Mouse (Mus musculus): Measurements from ENCODE around the gene Bcap29. TPM values are rescaled to one million over a fixed set of nuclear protein-coding genes. Genes with fewer than 3 reads are reported as not detected.

Gene Bcap29
- polyA plus RNA-seq (2017; shearing (Covaris generic)) = 10 to 100 TPM; 73.0 to 73.3 TPM

DNA sequence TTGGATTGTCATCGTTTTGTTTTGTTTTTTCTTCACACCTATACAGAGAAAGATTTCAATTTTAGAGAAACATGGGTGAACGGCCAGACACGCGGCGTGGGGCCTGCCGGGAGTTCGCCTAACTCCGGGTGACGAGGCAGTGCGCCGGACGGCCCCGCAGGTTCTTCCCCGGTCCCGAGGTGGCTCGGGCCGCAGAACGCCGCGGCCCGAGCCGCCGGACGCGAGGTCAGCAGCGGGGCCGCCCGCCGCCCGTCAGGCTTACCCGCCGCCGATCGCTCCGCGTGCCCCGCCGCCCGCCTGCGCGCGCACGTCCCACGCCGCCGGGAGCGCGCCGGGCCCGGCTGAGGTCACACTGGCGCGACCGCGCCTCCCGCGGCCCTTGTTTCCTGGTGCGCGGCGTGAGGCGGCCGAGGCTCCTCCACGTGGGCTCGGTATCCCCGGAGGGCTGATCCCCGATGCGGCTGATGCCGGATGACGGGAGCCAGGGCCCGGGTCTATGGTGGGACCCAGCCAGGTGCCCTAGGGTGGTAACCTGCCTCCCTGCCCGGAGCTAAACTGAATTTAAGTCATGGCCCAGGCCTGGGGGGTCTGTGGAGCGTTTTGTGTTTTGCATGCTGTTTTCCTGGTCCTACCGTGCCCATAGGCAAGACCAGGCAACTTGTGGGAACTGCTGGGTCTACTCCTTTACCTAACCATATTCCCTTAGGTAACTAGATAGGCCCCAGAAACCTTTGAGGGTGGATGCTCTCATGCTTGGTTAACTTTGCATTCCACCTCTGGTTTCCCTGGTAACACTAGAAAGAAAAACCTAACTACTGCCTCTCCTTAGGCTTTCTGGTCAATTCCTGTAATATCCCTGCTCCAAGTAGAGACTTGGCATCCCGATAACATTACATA is at the start of gene Bcap29:
Gene Bcap29, minus strand, starts transcription at position 316 of the 897 bp plus-strand sequence.

DNA sequence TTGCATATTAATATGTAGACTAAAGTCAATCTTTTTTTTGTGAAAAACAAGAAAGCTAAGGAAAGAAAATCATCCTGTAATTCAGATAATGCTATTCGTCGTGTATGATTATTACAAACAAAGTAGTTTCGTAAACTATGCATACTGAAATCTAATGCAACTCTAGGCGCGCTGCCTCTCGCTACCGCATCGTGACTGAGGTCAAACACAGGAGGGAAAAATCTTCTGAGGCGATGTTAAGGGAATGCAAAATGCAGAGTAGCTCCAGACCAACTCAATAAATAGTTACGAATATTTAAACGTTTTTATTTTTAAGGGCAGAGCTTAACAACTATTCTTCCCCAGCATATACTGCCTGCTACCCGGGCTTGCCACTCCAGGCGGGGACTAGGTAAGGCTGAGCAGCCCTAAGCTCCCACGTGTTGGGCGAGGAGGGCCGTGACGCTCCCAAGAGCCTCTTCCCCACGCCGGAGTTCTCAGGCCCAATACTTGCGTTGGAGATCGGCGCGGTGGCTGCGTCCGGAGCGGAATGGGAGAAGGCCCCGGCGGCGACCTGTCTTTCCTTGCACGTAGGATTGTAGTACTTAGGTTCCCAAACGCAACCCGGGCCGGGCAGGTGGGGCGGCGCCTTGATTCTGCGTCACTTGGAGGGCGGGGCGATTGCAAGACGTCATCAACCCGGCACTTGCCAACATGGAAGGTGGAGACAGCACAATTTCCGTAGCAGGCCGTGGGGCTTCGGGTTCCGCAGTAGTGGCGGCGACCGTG is 19.9 kb upstream of the Bcap29 start, which contains the start of the genes Dus4l and Cog5:
Gene Dus4l, minus strand, starts transcription at position 630 of the 768 bp plus-strand sequence.
Gene Cog5, plus strand, starts transcription at position 673 of the 768 bp plus-strand sequence.

Other genes starting within 250 kb of the Bcap29 start
- gene Slc26a3, start 243.8 kb downstream of the Bcap29 start, polyA plus RNA-seq (2017; shearing (Covaris generic)) = under 1 TPM in 1 of 2 experiments, not detected in 1; 0.21 TPM
- gene Cbll1, start 135.0 kb downstream of the Bcap29 start, polyA plus RNA-seq (2017; shearing (Covaris generic)) = 10 to 100 TPM; 28.4 to 30.5 TPM
- gene Slc26a4, start 74.7 kb downstream of the Bcap29 start, polyA plus RNA-seq (2017; shearing (Covaris generic)) = not detected
- gene Dus4l, start 20.2 kb upstream of the Bcap29 start, polyA plus RNA-seq (2017; shearing (Covaris generic)) = 10 to 100 TPM in 1 of 2 experiments, 1 to 10 TPM in 1; 8.0 to 13.0 TPM
- gene Cog5, start 20.2 kb upstream of the Bcap29 start, polyA plus RNA-seq (2017; shearing (Covaris generic)) = 10 to 100 TPM; 34.0 to 57.0 TPM
- 1 to 10 TPM in 1 of 2 experiments, under 1 TPM in 1; 0.77 to 1.9 TPM for gene Gpr22, start 79.3 kb upstream of the Bcap29 start, polyA plus RNA-seq (2017; shearing (Covaris generic))